Mouse (Mus musculus): ENCODE measurements around the gene Syt13. TPM values are rescaled to one million over a fixed set of nuclear protein-coding genes. Genes with fewer than 3 reads are reported as not detected.
A peak's percentile ranks its signal among the peaks of the same experiment; 100 is the strongest.

Syt13 gene
- polyA plus RNA-seq, 2 experiments: 8.4 to 11.7 TPM

DNA sequence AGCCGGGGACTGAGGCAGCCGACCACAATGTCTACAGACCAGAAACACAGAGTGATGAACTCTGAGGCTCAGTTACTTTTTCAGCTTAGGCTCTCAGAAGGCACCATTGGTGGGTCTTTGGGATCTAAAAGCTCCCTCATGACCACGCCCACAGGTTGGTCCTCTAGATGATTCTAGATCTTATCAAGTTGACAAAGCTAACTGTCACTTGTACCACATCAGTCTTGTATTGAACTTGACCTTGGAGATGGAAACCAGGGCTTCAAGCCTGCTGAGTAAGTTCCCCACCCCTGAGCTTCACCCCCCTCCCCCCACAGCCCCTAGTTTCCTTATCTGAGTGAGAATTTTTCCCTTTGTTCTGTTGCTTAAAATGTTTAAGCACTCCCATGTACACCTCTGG lies 29.5 kb downstream of the Syt13 start:
- 84% methylated on average over 3 of the region's 3 CpGs for WGBS
- H3K4me2 ChIP-seq (replicated peaks; ENCODE audit: low read depth, low read length, severe bottlenecking): no peak overlapping the region
- no peak for TF ChIP-seq POLR2A (IDR thresholded peaks at IDR 0.05; ENCODE audit: borderline replicate concordance, extremely low read depth, insufficient read depth, insufficient read length)
- peaks cover 11% of the 10 kb centered on the region for H3K4me1 ChIP-seq (ENCODE audit: control insufficient read depth, insufficient read depth, low read length)
- DNase-seq (ENCODE audit: low spot score): no peak
- H3K4me3 ChIP-seq (replicated peaks; ENCODE audit: low read length): no peak overlapping the region
- H3K9me3 ChIP-seq (ENCODE audit: control insufficient read depth, low read length): no peaks in the 10 kb centered on the region
- H3K9ac ChIP-seq (ENCODE audit: low read depth, low read length, severe bottlenecking): no peak overlapping the region
- H3K27me3 ChIP-seq (ENCODE audit: control insufficient read depth, insufficient read depth, low read length): no peaks in the 10 kb centered on the region
- H3K27ac ChIP-seq (replicated peaks; ENCODE audit: low read depth, low read length): no peak overlapping the region
- no peak for ATAC-seq (ENCODE audit: low FRiP score, low read depth)
- no peaks in the 10 kb centered on the region for H3K36me3 ChIP-seq (ENCODE audit: control insufficient read depth, insufficient read depth, low read length)

DNA sequence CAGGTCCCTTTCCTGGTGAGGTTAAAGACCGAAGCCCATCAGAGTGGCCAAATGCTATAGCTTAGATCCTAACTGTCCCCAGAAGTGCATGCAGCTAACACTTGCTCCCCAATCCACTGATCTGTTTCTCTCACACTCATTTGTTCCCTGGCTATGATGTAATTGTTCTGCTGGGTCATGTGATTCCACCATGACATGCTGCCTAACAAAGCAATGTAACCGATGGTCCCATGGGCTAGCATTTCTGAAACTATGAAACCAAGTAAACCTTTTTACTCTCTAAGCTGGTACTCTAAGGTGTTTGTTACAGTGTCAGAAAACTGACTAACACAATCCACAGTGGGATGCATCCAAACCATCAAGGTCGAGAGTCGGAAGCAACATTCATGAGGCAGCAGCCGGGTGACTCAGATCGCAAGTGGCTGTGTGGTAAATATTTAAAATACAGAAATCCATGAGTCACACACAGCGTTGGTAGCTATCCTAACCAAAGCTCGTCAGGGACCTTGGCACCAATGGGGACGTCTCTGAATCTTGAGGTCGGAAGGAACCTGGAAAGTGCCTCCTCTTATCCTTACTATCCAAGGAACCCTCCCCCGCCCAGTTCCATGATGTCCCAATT lies 30.3 kb downstream of the Syt13 start:
- no peak for TF ChIP-seq POLR2A (IDR thresholded peaks at IDR 0.05; ENCODE audit: borderline replicate concordance, extremely low read depth, insufficient read depth, insufficient read length)
- ATAC-seq (ENCODE audit: low FRiP score, low read depth): no peak
- H3K4me3 ChIP-seq (replicated peaks; ENCODE audit: low read length): no peak overlapping the region
- peaks cover 11% of the 10 kb centered on the region for H3K4me1 ChIP-seq (ENCODE audit: control insufficient read depth, insufficient read depth, low read length)
- no peak overlapping the region for H3K4me2 ChIP-seq (replicated peaks; ENCODE audit: low read depth, low read length, severe bottlenecking)
- H3K9ac ChIP-seq (ENCODE audit: low read depth, low read length, severe bottlenecking): no peak overlapping the region
- H3K27me3 ChIP-seq (ENCODE audit: control insufficient read depth, insufficient read depth, low read length): no peaks in the 10 kb centered on the region
- H3K27ac ChIP-seq (replicated peaks; ENCODE audit: low read depth, low read length): no peak overlapping the region
- DNase-seq (ENCODE audit: low spot score): no peak
- 89% methylated on average over 11 of the region's 11 CpGs for WGBS
- no peaks in the 10 kb centered on the region for H3K36me3 ChIP-seq (ENCODE audit: control insufficient read depth, insufficient read depth, low read length)
- H3K9me3 ChIP-seq (ENCODE audit: control insufficient read depth, low read length): no peaks in the 10 kb centered on the region

GRCm38 (mm10) chr2:92945824-92946598 lies 31.1 kb downstream of the Syt13 start:
- Histone ChIP-seq H3K4me1 (ENCODE audit: control insufficient read depth, insufficient read depth, low read length) (peaks cover 11% of the 10 kb centered on the region), H3K9ac (ENCODE audit: low read depth, low read length, severe bottlenecking) (no peak overlapping the region), H3K27ac (replicated peaks; ENCODE audit: low read depth, low read length) (no peak overlapping the region), H3K4me2 (replicated peaks; ENCODE audit: low read depth, low read length, severe bottlenecking) (no peak overlapping the region), H3K4me3 (replicated peaks; ENCODE audit: low read length) (no peak overlapping the region), H3K36me3 (ENCODE audit: control insufficient read depth, insufficient read depth, low read length) (no peaks in the 10 kb centered on the region), H3K9me3 (ENCODE audit: control insufficient read depth, low read length) (no peaks in the 10 kb centered on the region), H3K27me3 (ENCODE audit: control insufficient read depth, insufficient read depth, low read length) (no peaks in the 10 kb centered on the region)
- 86% methylated on average over 11 of the region's 11 CpGs for WGBS
- TF ChIP-seq POLR2A (IDR thresholded peaks at IDR 0.05; ENCODE audit: borderline replicate concordance, extremely low read depth, insufficient read depth, insufficient read length): no peak
- ATAC-seq (ENCODE audit: low FRiP score, low read depth): no peak
- DNase-seq (ENCODE audit: low spot score): no peak

GRCm38 (mm10) chr2:92947981-92948698 lies 33.2 kb downstream of the Syt13 start:
- Histone ChIP-seq H3K4me3 (replicated peaks; ENCODE audit: low read length) (no peak overlapping the region), H3K36me3 (ENCODE audit: control insufficient read depth, insufficient read depth, low read length) (no peaks in the 10 kb centered on the region), H3K27me3 (ENCODE audit: control insufficient read depth, insufficient read depth, low read length) (no peaks in the 10 kb centered on the region), H3K4me1 (ENCODE audit: control insufficient read depth, insufficient read depth, low read length) (peaks cover 11% of the 10 kb centered on the region), H3K9ac (ENCODE audit: low read depth, low read length, severe bottlenecking) (no peak overlapping the region), H3K27ac (replicated peaks; ENCODE audit: low read depth, low read length) (no peak overlapping the region), H3K4me2 (replicated peaks; ENCODE audit: low read depth, low read length, severe bottlenecking) (no peak overlapping the region), H3K9me3 (ENCODE audit: control insufficient read depth, low read length) (no peaks in the 10 kb centered on the region)
- WGBS: 5% methylated on average over 12 of the region's 12 CpGs
- ATAC-seq (ENCODE audit: low FRiP score, low read depth) (peak; percentile 85), DNase-seq (ENCODE audit: low spot score) (peak; percentile 81)
- no peak for TF ChIP-seq POLR2A (IDR thresholded peaks at IDR 0.05; ENCODE audit: borderline replicate concordance, extremely low read depth, insufficient read depth, insufficient read length)

DNA sequence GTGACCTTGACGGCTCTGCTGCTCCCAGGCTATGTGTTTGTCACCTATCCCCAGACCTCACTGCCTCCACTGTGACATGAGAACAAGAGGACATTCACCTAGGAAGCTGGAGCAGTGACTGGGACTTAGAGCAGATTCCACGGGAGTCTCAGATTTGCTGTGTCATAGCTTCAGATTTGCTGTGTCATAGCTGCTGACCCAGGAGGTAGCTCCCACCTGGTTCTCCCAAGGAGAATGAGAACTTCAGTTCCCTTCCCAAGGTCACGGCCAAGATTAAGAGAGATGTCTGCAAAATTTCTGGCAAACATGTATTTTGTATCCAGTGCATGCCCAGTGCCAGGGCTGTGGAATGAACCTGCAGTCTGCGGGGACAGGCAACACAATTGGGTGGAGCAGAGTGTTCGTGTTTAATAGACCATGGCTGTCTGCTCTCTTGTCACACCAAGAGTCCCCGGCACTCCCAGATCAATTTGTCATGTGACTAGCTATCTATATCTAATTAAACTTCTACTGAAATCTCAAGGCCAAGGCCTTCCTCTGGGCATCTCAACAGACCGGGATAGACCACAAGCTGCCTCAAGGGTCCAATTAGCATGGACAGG lies 33.9 kb downstream of the Syt13 start:
- WGBS: 38% methylated on average over 7 of the region's 7 CpGs

More for the DNA sequence above, 33.9 kb downstream of the Syt13 start:
- Histone ChIP-seq H3K4me3 (replicated peaks; ENCODE audit: low read length) (no peak overlapping the region), H3K9ac (ENCODE audit: low read depth, low read length, severe bottlenecking) (no peak overlapping the region), H3K4me2 (replicated peaks; ENCODE audit: low read depth, low read length, severe bottlenecking) (no peak overlapping the region), H3K9me3 (ENCODE audit: control insufficient read depth, low read length) (no peaks in the 10 kb centered on the region), H3K36me3 (ENCODE audit: control insufficient read depth, insufficient read depth, low read length) (no peaks in the 10 kb centered on the region), H3K27ac (replicated peaks; ENCODE audit: low read depth, low read length) (no peak overlapping the region), H3K4me1 (ENCODE audit: control insufficient read depth, insufficient read depth, low read length) (peaks cover 11% of the 10 kb centered on the region), H3K27me3 (ENCODE audit: control insufficient read depth, insufficient read depth, low read length) (no peaks in the 10 kb centered on the region)
- no peak for TF ChIP-seq POLR2A (IDR thresholded peaks at IDR 0.05; ENCODE audit: borderline replicate concordance, extremely low read depth, insufficient read depth, insufficient read length)
- ATAC-seq (ENCODE audit: low FRiP score, low read depth) (no peak), DNase-seq (ENCODE audit: low spot score) (no peak)

Data from limb, embryonic 14.5 days (tissue).